Mouse (Mus musculus) heart, adult 2 months (tissue): ENCODE measurements around the gene Nampt.

Experiments used
- CTCF ChIP-seq: fragments of 200-600 bp; IDR thresholded peaks from 2 replicates; pipeline ENCODE4 v1.8.1; 2022; ENCODE audit warnings: antibody characterized with exemption, mild to moderate bottlenecking, moderate library complexity
- EP300 ChIP-seq: fragments of 200-500 bp; IDR thresholded peaks from 2 replicates; pipeline ENCODE4 v1.6.1; 2011; ENCODE audit warnings: low read depth, low read length, control low read depth; ENCODE audit not compliant: insufficient read depth
- POLR2A ChIP-seq: fragments of 200-500 bp; IDR thresholded peaks from 2 replicates; pipeline ENCODE4 v1.6.1; 2011; ENCODE audit warnings: mild to moderate bottlenecking, low read depth, low read length, control low read depth; ENCODE audit not compliant: insufficient read depth

GRCm38 (mm10) chr12:32834781-32835180 lies 15.4 kb downstream of the Nampt start:
- TF ChIP-seq CTCF, result no peak
- TF ChIP-seq POLR2A, result no peak
- no peak for TF ChIP-seq EP300
